Mouse (Mus musculus) cortical plate, adult 2 months (tissue): ENCODE results near the gene Mrpl27.

Experiments used
- CTCF ChIP-seq: fragments of 200-500 bp; IDR thresholded peaks from 2 replicates; pipeline ENCODE4 v1.5.1; 2011; ENCODE audit warnings: mild to moderate bottlenecking, control low read depth, low read length; ENCODE audit not compliant: insufficient read depth; ENCODE audit errors: extremely low read depth
- POLR2A ChIP-seq: fragments of 200-500 bp; IDR thresholded peaks from 2 replicates; pipeline ENCODE4 v1.6.1; 2011; ENCODE audit warnings: mild to moderate bottlenecking, low read length, control low read depth; ENCODE audit not compliant: insufficient read depth; ENCODE audit errors: extremely low read depth

- TF ChIP-seq CTCF (no peak), POLR2A (no peak)
Observed at GRCm38 (mm10) chr11:94631969-94632368, 21.6 kb upstream of the Mrpl27 start.
